Mouse (Mus musculus) ES-E14 (cell line): ENCODE data around the gene Cxcl15.

Source experiments
- HCFC1 ChIP-seq: IDR thresholded peaks from 2 replicates; pipeline ENCODE4 v1.6.1; 2012; ENCODE audit warnings: low read length, inconsistent platforms, borderline replicate concordance; ENCODE audit not compliant: insufficient read depth
- ZC3H11A ChIP-seq: IDR thresholded peaks from 2 replicates; pipeline ENCODE4 v1.6.1; 2012; ENCODE audit warnings: low read depth, mild to moderate bottlenecking, inconsistent platforms, low read length, borderline replicate concordance
- ZNF384 ChIP-seq: IDR thresholded peaks from 2 replicates; pipeline ENCODE4 v1.6.1; 2012; ENCODE audit warnings: low read depth, low read length, inconsistent platforms

DNA sequence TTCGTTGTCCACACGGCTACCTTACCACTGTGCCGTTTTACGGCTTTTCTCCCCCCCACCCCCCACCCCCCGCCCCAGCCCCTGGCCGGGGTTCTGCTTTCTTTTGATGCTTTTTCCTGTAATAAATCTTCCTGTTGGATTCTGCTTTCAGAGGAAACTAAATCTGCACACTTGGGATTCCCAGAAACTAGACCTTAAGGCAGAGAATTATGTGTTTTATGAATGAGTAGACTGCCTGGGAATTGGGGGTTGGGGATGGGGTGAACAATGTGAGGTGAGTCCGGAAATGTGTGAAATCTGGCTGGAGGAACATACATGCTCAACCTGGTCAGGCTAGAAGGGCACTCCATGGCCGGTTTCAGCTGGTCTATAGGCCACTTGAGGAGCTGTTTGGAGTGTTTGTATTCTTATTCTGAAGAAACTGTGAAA, 4.2 kb upstream of the Cxcl15 start:
- TF ChIP-seq ZC3H11A (no peak), HCFC1 (no peak), ZNF384 (no peak)
